Mouse (Mus musculus) frontal cortex, postnatal 10 days (tissue): ENCODE data around the gene Csdc2.

Experiments used
- DNase-seq, 2 experiments: peaks; one replicate each; pipeline ENCODE4 v3.0.0; 2022; ENCODE audit warnings: low spot score in 2 of 2, mixed read lengths in 1 of 2

Gene Csdc2

GRCm38 (mm10) chr15:81925760-81926445 lies 10.7 kb upstream of the Csdc2 start, which contains the start of gene Polr3h:
TSS of gene Polr3h (minus strand) at chr15:81926240.
- peak; percentile 94 to 96 for DNase-seq

GRCm38 (mm10) chr15:81926446-81926822 lies 10.1 kb upstream of the Csdc2 start:
- no peak for DNase-seq

GRCm38 (mm10) chr15:81927741-81928140 lies 8.8 kb upstream of the Csdc2 start:
- DNase-seq, result no peak

GRCm38 (mm10) chr15:81928277-81928676 lies 8.3 kb upstream of the Csdc2 start:
- no peak for DNase-seq

GRCm38 (mm10) chr15:81932951-81933470 lies 3.5 kb upstream of the Csdc2 start:
- peak; percentile 48 to 60 for DNase-seq

GRCm38 (mm10) chr15:81933986-81934385 lies 2.6 kb upstream of the Csdc2 start:
- no peak for DNase-seq

GRCm38 (mm10) chr15:81935869-81936637 lies 506 bp upstream of the Csdc2 start:
- no peak for DNase-seq

GRCm38 (mm10) chr15:81937098-81937972 lies 776 bp downstream of the Csdc2 start:
- DNase-seq, result peak; percentile 70 to 83

GRCm38 (mm10) chr15:81938246-81938645 lies 1.7 kb downstream of the Csdc2 start:
- peak in 1 of 2 experiments; percentile 51 for DNase-seq

- no peak for DNase-seq
These were observed 2.7 kb downstream of the Csdc2 start for GRCm38 (mm10) chr15:81939157-81939715.

GRCm38 (mm10) chr15:81939774-81940173 lies 3.2 kb downstream of the Csdc2 start:
- DNase-seq, result no peak

GRCm38 (mm10) chr15:81940219-81940618 lies 3.7 kb downstream of the Csdc2 start:
- no peak for DNase-seq

GRCm38 (mm10) chr15:81941010-81941409 lies 4.5 kb downstream of the Csdc2 start:
- no peak for DNase-seq

GRCm38 (mm10) chr15:81943176-81943749 lies 6.7 kb downstream of the Csdc2 start:
- no peak for DNase-seq

- no peak for DNase-seq
These were observed 12.5 kb downstream of the Csdc2 start for GRCm38 (mm10) chr15:81949076-81949475.

- DNase-seq, result no peak
These were observed 13.0 kb downstream of the Csdc2 start for GRCm38 (mm10) chr15:81949476-81950131.

GRCm38 (mm10) chr15:81950716-81951115 lies 14.2 kb downstream of the Csdc2 start:
- DNase-seq, result no peak

GRCm38 (mm10) chr15:81951159-81951558 lies 14.6 kb downstream of the Csdc2 start:
- DNase-seq, result no peak

- DNase-seq, result no peak
These were observed 15.8 kb downstream of the Csdc2 start for GRCm38 (mm10) chr15:81952310-81952709.

GRCm38 (mm10) chr15:81954151-81954583 lies 17.6 kb downstream of the Csdc2 start:
- peak in 1 of 2 experiments; percentile 11 for DNase-seq
